Mouse (Mus musculus): Measurements from ENCODE around the gene Ctse. TPM values are rescaled to one million over a fixed set of nuclear protein-coding genes. Genes with fewer than 3 reads are reported as not detected.

Ctse gene
- polyA plus RNA-seq, 1 experiment from 2014 or later, result 0.60 TPM

GRCm38 (mm10) chr1:131657945-131658354 lies 19.8 kb downstream of the Ctse start:
- peak overlapping the region; percentile 32 for H3K4me3 ChIP-seq
- no peaks in the 10 kb centered on the region for H3K9me3 ChIP-seq
- WGBS, result under 1% methylated on average over 11 of the region's 11 CpGs
- H3K36me3 ChIP-seq, result no peaks in the 10 kb centered on the region
- H3K27me3 ChIP-seq (replicated peaks), result 0 out of 2 replicates have a peak, but pooled peaks cover 6% of the 10 kb centered on the region
- peaks cover 13% of the 10 kb centered on the region for H3K4me1 ChIP-seq
- H3K9ac ChIP-seq, result peak overlapping the region; percentile 67
- peak; percentile 21; the same call in 1 of the 2 replicates for ATAC-seq (ENCODE audit: extremely low read depth, insufficient number of reproducible peaks, low FRiP score, low TSS enrichment)
- H3K27ac ChIP-seq (replicated peaks), result peak overlapping the region; percentile 42; the same call in 1 of the 2 replicates
- peak overlapping the region; percentile 62 for H3K4me2 ChIP-seq

DNA sequence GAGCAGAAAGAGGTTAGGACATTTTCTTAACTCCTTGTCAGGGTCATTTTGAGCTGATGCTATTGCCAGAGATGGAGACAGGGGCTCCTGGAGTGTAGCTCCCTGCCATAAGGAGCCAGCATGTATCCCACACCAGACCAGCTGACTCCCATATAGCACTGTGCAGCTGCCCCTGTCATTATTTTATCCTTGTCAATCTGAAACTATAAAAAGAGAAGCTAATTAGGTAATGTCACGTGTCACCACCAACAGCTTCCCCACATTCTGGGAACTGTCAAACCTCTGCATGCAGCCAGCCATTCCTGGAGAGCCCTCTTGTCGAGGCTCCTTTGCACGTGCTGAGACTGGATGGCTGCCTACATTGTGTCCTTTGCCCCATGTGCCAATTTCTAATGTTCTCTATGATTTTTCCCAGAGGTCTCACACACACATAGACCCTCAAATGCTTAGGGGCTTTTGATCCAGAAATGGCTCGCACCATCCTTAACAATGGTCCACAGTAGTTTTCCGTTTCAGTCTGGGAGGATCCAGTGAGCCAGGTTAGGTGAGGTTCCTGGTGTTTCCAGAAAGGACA lies 21.5 kb downstream of the Ctse start:
- no peak overlapping the region for H3K9ac ChIP-seq
- no peak overlapping the region for H3K27ac ChIP-seq (replicated peaks)
- no peaks in the 10 kb centered on the region for H3K36me3 ChIP-seq
- WGBS, result 58% methylated on average over 5 of the region's 5 CpGs
- no peaks in the 10 kb centered on the region for H3K9me3 ChIP-seq
- 0 out of 2 replicates have a peak, but pooled peaks cover 6% of the 10 kb centered on the region for H3K27me3 ChIP-seq (replicated peaks)
- ATAC-seq (ENCODE audit: extremely low read depth, insufficient number of reproducible peaks, low FRiP score, low TSS enrichment), result no peak
- no peak overlapping the region for H3K4me3 ChIP-seq
- H3K4me2 ChIP-seq, result no peak overlapping the region
- peaks cover 5% of the 10 kb centered on the region; the same call in 1 of the 2 replicates for H3K4me1 ChIP-seq

GRCm38 (mm10) chr1:131660266-131660665 lies 22.2 kb downstream of the Ctse start:
- Histone ChIP-seq H3K36me3 (no peaks in the 10 kb centered on the region), H3K9ac (no peak overlapping the region), H3K9me3 (no peaks in the 10 kb centered on the region), H3K4me2 (no peak overlapping the region), H3K27me3 (replicated peaks) (0 out of 2 replicates have a peak, but pooled peaks cover 6% of the 10 kb centered on the region), H3K27ac (replicated peaks) (no peak overlapping the region), H3K4me1 (peaks cover 5% of the 10 kb centered on the region; the same call in 1 of the 2 replicates), H3K4me3 (no peak overlapping the region)
- ATAC-seq (ENCODE audit: extremely low read depth, insufficient number of reproducible peaks, low FRiP score, low TSS enrichment), result no peak
- WGBS, result 78% methylated on average over 2 of the region's 2 CpGs

GRCm38 (mm10) chr1:131660716-131661472 lies 22.8 kb downstream of the Ctse start:
- Histone ChIP-seq H3K4me3 (no peak overlapping the region), H3K9ac (no peak overlapping the region), H3K9me3 (no peaks in the 10 kb centered on the region), H3K27me3 (replicated peaks) (0 out of 2 replicates have a peak, but pooled peaks cover 6% of the 10 kb centered on the region), H3K4me2 (no peak overlapping the region), H3K36me3 (no peaks in the 10 kb centered on the region), H3K27ac (replicated peaks) (no peak overlapping the region), H3K4me1 (peaks cover 5% of the 10 kb centered on the region; the same call in 1 of the 2 replicates)
- WGBS, result 72% methylated on average over 7 of the region's 7 CpGs
- ATAC-seq (ENCODE audit: extremely low read depth, insufficient number of reproducible peaks, low FRiP score, low TSS enrichment), result no peak

- no peak overlapping the region for H3K27ac ChIP-seq (replicated peaks)
- H3K9me3 ChIP-seq, result no peaks in the 10 kb centered on the region
- ATAC-seq (ENCODE audit: extremely low read depth, insufficient number of reproducible peaks, low FRiP score, low TSS enrichment), result no peak
- H3K9ac ChIP-seq, result no peak overlapping the region
- H3K36me3 ChIP-seq, result no peaks in the 10 kb centered on the region
- 58% methylated on average over 3 of the region's 3 CpGs for WGBS
- no peak overlapping the region for H3K4me3 ChIP-seq
- peaks cover 5% of the 10 kb centered on the region; the same call in 1 of the 2 replicates for H3K4me1 ChIP-seq
- H3K27me3 ChIP-seq (replicated peaks), result 0 out of 2 replicates have a peak, but pooled peaks cover 6% of the 10 kb centered on the region
- no peak overlapping the region for H3K4me2 ChIP-seq
Measured at GRCm38 (mm10) chr1:131661749-131662148, 23.6 kb downstream of the Ctse start.

DNA sequence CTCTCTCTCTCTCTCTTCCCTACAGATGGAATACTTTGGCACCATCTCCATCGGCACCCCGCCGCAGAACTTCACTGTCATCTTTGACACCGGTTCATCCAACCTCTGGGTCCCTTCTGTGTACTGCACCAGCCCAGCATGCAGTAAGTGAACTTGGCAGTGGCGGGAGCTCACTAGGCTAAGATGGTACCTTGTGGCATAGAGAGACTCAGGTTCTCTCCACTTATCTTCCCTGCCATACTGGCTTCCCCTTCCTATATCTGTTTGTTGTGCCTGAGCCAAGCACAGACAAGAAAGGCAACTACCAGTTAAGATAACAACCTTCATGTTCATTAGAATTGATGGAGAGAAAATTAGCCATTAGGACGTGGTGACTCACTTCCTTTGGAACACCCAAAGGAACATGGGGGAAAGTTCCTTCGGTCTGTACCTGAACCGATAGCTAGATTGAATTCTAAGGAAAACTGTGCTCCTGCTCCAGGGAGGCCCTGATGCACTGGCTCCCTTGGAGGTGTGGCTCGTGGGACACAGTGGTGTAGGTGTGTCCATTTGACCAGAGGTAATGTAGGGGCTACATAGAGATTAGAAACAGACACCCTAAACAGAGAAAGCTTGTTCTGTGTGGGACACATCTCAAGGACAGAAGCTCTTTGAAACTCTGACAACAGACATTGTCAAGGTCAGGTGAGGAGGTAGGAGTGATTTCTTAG lies 25.3 kb downstream of the Ctse start:
- Histone ChIP-seq H3K36me3 (no peaks in the 10 kb centered on the region), H3K4me2 (no peak overlapping the region), H3K4me1 (no peaks in the 10 kb centered on the region), H3K4me3 (no peak overlapping the region), H3K9me3 (no peaks in the 10 kb centered on the region), H3K27ac (replicated peaks) (no peak overlapping the region), H3K27me3 (replicated peaks) (0 out of 2 replicates have a peak, but pooled peaks cover 6% of the 10 kb centered on the region), H3K9ac (no peak overlapping the region)
- no peak for ATAC-seq (ENCODE audit: extremely low read depth, insufficient number of reproducible peaks, low FRiP score, low TSS enrichment)
- 74% methylated on average over 9 of the region's 9 CpGs for WGBS

DNA sequence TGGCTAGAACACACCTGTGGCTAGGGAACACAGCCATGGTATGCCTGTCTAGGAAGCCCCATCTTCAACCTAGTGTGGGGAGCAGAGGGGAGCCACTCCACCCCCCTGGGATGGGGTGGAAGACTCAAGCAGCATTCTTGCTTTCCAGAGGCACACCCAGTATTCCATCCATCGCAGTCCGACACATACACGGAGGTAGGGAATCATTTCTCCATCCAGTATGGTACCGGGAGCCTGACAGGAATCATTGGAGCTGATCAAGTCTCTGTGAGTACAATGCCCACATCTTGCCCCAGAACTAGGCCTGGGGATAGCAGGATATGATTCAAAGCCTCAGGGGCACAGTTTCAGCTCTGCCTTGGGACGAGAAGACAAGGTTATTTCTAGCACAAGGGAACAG lies 26.0 kb downstream of the Ctse start:
- no peak for ATAC-seq (ENCODE audit: extremely low read depth, insufficient number of reproducible peaks, low FRiP score, low TSS enrichment)
- 81% methylated on average over 5 of the region's 5 CpGs for WGBS
- Histone ChIP-seq H3K27ac (replicated peaks) (no peak overlapping the region), H3K9ac (no peak overlapping the region), H3K4me1 (no peaks in the 10 kb centered on the region), H3K9me3 (no peaks in the 10 kb centered on the region), H3K4me2 (no peak overlapping the region), H3K36me3 (no peaks in the 10 kb centered on the region), H3K4me3 (no peak overlapping the region), H3K27me3 (replicated peaks) (0 out of 2 replicates have a peak, but pooled peaks cover 6% of the 10 kb centered on the region)

GRCm38 (mm10) chr1:131665886-131666285 lies 27.8 kb downstream of the Ctse start:
- H3K4me3 ChIP-seq, result no peak overlapping the region
- H3K4me2 ChIP-seq, result no peak overlapping the region
- no peaks in the 10 kb centered on the region for H3K27me3 ChIP-seq (replicated peaks)
- H3K9me3 ChIP-seq, result no peaks in the 10 kb centered on the region
- no peak for ATAC-seq (ENCODE audit: extremely low read depth, insufficient number of reproducible peaks, low FRiP score, low TSS enrichment)
- H3K9ac ChIP-seq, result no peak overlapping the region
- H3K36me3 ChIP-seq, result no peaks in the 10 kb centered on the region
- H3K27ac ChIP-seq (replicated peaks), result no peak overlapping the region
- H3K4me1 ChIP-seq, result no peaks in the 10 kb centered on the region
- WGBS, result 72% methylated on average over 1 of the region's 1 CpGs

DNA sequence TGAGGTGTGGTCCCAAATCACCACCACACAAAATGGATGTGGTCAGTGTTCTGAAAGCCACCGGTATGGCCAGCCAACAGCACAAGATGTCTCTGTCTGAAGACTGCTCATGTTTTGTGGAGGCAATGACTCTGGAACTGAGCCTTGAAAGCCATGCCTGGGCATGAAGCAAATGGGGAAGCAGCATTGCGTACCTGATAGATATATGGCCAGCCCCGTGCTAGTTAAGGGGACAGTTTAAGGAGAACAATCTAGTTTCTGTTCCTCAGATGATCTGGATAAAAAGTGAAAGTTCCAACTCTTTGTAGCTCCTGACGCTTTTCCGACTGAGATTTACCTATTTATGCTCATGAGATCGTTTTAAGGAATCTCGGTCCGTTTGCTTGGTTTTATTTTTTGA lies 33.0 kb downstream of the Ctse start:
- 78% methylated on average over 8 of the region's 8 CpGs for WGBS
- Histone ChIP-seq H3K4me1 (no peaks in the 10 kb centered on the region), H3K9me3 (no peaks in the 10 kb centered on the region), H3K4me2 (no peak overlapping the region), H3K36me3 (no peaks in the 10 kb centered on the region), H3K27me3 (replicated peaks) (no peaks in the 10 kb centered on the region), H3K27ac (replicated peaks) (no peak overlapping the region), H3K9ac (no peak overlapping the region), H3K4me3 (no peak overlapping the region)
- no peak for ATAC-seq (ENCODE audit: extremely low read depth, insufficient number of reproducible peaks, low FRiP score, low TSS enrichment)

- 78% methylated on average over 7 of the region's 7 CpGs for WGBS
- ATAC-seq (ENCODE audit: extremely low read depth, insufficient number of reproducible peaks, low FRiP score, low TSS enrichment), result no peak
- no peaks in the 10 kb centered on the region for H3K9me3 ChIP-seq
Measured at GRCm38 (mm10) chr1:131672361-131672760, 34.3 kb downstream of the Ctse start.

DNA sequence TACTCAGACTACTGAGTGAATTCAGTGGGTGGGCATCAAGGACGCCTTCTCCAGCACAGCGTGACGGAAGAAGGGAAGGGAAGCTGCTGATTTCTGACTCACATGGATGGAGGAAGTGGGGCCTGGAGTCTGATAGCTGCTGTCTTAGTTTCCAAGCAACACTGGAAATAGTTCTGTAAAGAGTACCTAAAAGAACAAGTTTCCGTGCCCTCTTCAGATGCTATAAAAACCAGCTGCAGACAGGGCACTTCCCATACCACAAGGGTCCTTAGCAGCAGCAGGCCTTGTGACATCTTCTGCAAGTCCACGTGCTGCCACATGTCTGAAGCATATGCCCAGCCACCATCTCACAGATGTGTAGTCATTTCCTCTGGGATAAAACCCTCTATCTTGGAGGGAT lies 41.5 kb downstream of the Ctse start:
- no peak overlapping the region for H3K9ac ChIP-seq
- no peak overlapping the region for H3K4me3 ChIP-seq
- 58% methylated on average over 5 of the region's 5 CpGs for WGBS
- H3K27ac ChIP-seq (replicated peaks), result no peak overlapping the region
- no peaks in the 10 kb centered on the region for H3K36me3 ChIP-seq
- no peak overlapping the region for H3K4me2 ChIP-seq
- no peaks in the 10 kb centered on the region for H3K9me3 ChIP-seq
- H3K27me3 ChIP-seq (replicated peaks), result no peaks in the 10 kb centered on the region
- H3K4me1 ChIP-seq, result no peaks in the 10 kb centered on the region
- no peak for ATAC-seq (ENCODE audit: extremely low read depth, insufficient number of reproducible peaks, low FRiP score, low TSS enrichment)

More at GRCm38 (mm10) chr1:131672361-131672760, 34.3 kb downstream of the Ctse start:
- Histone ChIP-seq H3K27me3 (replicated peaks) (no peaks in the 10 kb centered on the region), H3K9ac (no peak overlapping the region), H3K36me3 (no peaks in the 10 kb centered on the region), H3K4me3 (no peak overlapping the region), H3K4me2 (no peak overlapping the region), H3K4me1 (no peaks in the 10 kb centered on the region), H3K27ac (replicated peaks) (no peak overlapping the region)

Measured in heart, embryonic 13.5 days (tissue).